Mouse (Mus musculus): ENCODE results near the gene Ddx19a. TPM values are rescaled to one million over a fixed set of nuclear protein-coding genes. Genes with fewer than 3 reads are reported as not detected.

Ddx19a gene
- 13.5 and 14.4 TPM in 2 replicates for polyA plus RNA-seq (2015; fragmentation: Nextera tagmentation; extraction: Ambion mirVana)

- Histone ChIP-seq H3K27me3 (no peaks in the 10 kb centered on the region), H3K27ac (peak within 1 kb of the TSS; percentile 76), H3K9ac (replicated peaks) (peak within 1 kb of the TSS; percentile 85), H3K4me1 (replicated peaks) (peaks cover 11% of the 10 kb centered on the region), H3K9me3 (no peaks in the 10 kb centered on the region), H3K36me3 (peaks cover 20% of the 10 kb centered on the region), H3K4me2 (replicated peaks) (peak within 1 kb of the TSS; percentile 84), H3K4me3 (replicated peaks) (peak within 1 kb of the TSS; percentile 93)
- 4% methylated on average over 58 of the region's 58 CpGs for WGBS
- ATAC-seq, result peak; percentile 98
Measured at GRCm38 (mm10) chr8:110997547-110998531, at the start of gene Ddx19a. Gene Ddx19a, minus strand, starts transcription at chr8:110997800.

DNA sequence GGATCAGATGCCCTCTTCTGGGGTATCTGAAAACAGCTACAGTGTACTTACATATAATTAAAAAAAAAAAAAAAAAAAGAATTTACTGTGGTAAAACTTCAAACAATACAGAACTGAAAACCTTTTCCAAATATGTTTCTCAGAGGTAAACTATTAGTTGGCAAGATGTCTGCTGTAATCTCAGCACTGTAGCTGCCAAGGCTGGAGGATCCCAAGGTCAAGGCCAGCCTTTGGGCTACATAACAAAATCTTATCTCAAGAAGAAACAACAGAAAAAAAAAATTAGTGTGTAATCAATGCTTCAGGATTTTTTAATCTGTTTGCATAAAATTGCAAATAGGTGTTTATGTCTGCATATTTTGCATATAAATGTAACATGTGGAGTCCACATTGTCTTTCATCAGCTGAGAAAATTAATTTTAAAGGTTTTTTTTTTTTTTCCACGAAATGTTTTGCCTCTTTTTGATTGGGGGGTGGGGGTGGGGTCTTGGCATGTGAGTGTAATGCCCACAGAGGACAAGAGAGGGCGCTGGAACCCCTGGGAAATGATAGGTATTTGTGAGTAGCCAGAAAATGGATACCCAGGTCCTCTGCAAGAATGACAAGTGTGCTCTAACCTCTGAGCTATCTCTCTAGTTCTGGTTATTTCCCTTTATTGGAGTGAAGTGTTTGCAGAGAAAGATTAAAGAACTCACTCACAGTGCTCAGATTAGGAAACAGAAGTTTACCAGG lies 46.6 kb upstream of the Ddx19a start:
- Histone ChIP-seq H3K4me2 (replicated peaks) (no peak overlapping the region), H3K27me3 (no peaks in the 10 kb centered on the region), H3K4me3 (replicated peaks) (no peak overlapping the region), H3K4me1 (replicated peaks) (no peaks in the 10 kb centered on the region), H3K9ac (replicated peaks) (no peak overlapping the region), H3K36me3 (peaks cover 99% of the 10 kb centered on the region), H3K9me3 (no peaks in the 10 kb centered on the region), H3K27ac (no peak overlapping the region)
- WGBS, result 59% methylated on average over 2 of the region's 2 CpGs
- ATAC-seq, result no peak

DNA sequence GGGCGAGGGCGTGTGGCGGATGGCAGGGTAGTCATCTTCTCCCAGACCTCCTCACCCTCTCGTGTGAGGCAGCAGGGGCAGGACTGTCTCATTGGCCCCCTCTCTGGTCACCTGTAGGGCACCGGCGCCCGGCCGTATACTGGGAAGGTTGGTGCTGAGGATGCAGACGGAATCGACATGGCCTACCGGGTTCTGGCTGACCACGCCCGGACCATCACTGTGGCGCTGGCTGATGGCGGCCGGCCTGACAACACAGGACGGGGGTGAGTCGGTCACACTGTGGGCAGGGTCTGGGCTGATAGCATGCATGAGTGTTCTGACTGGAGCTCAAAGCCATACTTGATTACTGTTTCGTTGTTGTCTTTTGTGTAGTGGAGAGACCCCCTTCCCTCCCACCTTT lies 44.9 kb upstream of the Ddx19a start:
- H3K27me3 ChIP-seq, result no peaks in the 10 kb centered on the region
- no peaks in the 10 kb centered on the region for H3K4me1 ChIP-seq (replicated peaks)
- peaks cover 96% of the 10 kb centered on the region for H3K36me3 ChIP-seq
- no peak overlapping the region for H3K4me2 ChIP-seq (replicated peaks)
- WGBS, result 96% methylated on average over 19 of the region's 19 CpGs
- H3K9me3 ChIP-seq, result no peaks in the 10 kb centered on the region
- no peak overlapping the region for H3K4me3 ChIP-seq (replicated peaks)
- ATAC-seq, result no peak
- H3K27ac ChIP-seq, result no peak overlapping the region
- no peak overlapping the region for H3K9ac ChIP-seq (replicated peaks)

- Histone ChIP-seq H3K4me2 (replicated peaks) (no peak overlapping the region), H3K9me3 (no peaks in the 10 kb centered on the region), H3K4me1 (replicated peaks) (peaks cover 19% of the 10 kb centered on the region), H3K27ac (no peak overlapping the region), H3K9ac (replicated peaks) (no peak overlapping the region), H3K4me3 (replicated peaks) (no peak overlapping the region), H3K36me3 (peaks cover 54% of the 10 kb centered on the region), H3K27me3 (peaks cover 4% of the 10 kb centered on the region; the same call in 1 of the 2 replicates)
- ATAC-seq, result no peak
- 96% methylated on average over 15 of the region's 15 CpGs for WGBS
Measured at GRCm38 (mm10) chr8:111036591-111036990, 39.0 kb upstream of the Ddx19a start.

- 0 out of 2 replicates have a peak, but pooled peaks have one; percentile 2 for ATAC-seq
Measured at GRCm38 (mm10) chr8:111034276-111034675, 36.7 kb upstream of the Ddx19a start.

GRCm38 (mm10) chr8:111033482-111034215 lies 36.0 kb upstream of the Ddx19a start:
- 6% methylated on average over 37 of the region's 37 CpGs for WGBS
- Histone ChIP-seq H3K27me3 (peaks cover 15% of the 10 kb centered on the region), H3K9ac (replicated peaks) (peak overlapping the region; percentile 86), H3K36me3 (peaks cover 26% of the 10 kb centered on the region), H3K27ac (peak overlapping the region; percentile 87), H3K4me1 (replicated peaks) (peaks cover 19% of the 10 kb centered on the region), H3K4me2 (replicated peaks) (peak overlapping the region; percentile 79), H3K4me3 (replicated peaks) (peak overlapping the region; percentile 76), H3K9me3 (no peaks in the 10 kb centered on the region)
- peak; percentile 99 for ATAC-seq

More at GRCm38 (mm10) chr8:111034276-111034675, 36.7 kb upstream of the Ddx19a start:
- peak overlapping the region; percentile 86 for H3K9ac ChIP-seq (replicated peaks)
- H3K36me3 ChIP-seq, result peaks cover 32% of the 10 kb centered on the region
- H3K4me3 ChIP-seq (replicated peaks), result peak overlapping the region; percentile 76
- peak overlapping the region; percentile 87 for H3K27ac ChIP-seq
- peaks cover 15% of the 10 kb centered on the region for H3K27me3 ChIP-seq
- H3K4me2 ChIP-seq (replicated peaks), result peak overlapping the region; percentile 79
- H3K9me3 ChIP-seq, result no peaks in the 10 kb centered on the region
- 22% methylated on average over 12 of the region's 12 CpGs for WGBS
- peaks cover 19% of the 10 kb centered on the region for H3K4me1 ChIP-seq (replicated peaks)

DNA sequence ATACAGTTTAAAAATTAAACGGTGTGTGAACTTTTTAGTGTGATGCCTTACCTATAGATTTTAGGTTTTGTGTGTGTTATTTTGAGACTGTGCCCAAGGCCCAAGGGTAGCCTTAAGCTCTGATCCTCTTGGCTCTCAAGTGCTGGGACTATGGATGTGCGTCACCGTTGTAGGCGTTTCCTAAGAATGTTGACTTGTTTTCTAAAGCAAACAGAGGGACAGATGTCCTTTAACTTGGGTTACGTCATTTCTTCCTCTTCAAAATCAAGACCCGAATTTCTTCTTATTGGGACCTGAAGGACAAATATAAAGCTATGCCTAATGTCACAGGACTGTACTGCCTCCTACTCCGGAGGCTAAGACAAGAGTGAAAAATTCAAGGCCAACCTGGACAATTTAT lies 35.3 kb upstream of the Ddx19a start, which contains the start of gene Aars:
Gene Aars, plus strand, starts transcription at position 229 of the 400 bp plus-strand sequence.
- ATAC-seq, result no peak
- WGBS, result 96% methylated on average over 7 of the region's 7 CpGs

DNA sequence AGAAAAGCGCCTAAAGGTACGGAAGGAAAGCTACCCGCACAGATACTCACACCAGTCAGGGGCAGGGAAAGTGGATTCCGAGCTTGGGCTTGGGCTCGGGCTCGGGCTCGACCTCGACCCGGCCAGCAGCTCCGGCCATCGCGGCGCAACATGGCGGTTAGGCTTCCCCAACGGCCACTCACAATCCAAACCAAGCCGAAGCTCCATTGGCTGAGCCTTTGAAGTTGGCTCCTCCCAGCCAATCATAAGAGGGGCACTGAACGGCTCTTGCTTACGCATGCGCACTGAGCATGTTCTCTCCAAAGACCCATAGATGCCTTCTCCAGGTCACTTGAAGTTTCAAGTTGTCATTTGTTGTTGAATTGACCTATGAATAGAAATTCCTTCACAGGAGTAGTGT lies 34.0 kb upstream of the Ddx19a start, which contains the start of gene Ddx19b:
Gene Ddx19b, minus strand, starts transcription at position 180 of the 400 bp plus-strand sequence.
- Histone ChIP-seq H3K9me3 (no peaks in the 10 kb centered on the region), H3K27me3 (peaks cover 15% of the 10 kb centered on the region), H3K4me3 (replicated peaks) (no peak within 1 kb of the TSS), H3K9ac (replicated peaks) (no peak within 1 kb of the TSS), H3K4me2 (replicated peaks) (no peak within 1 kb of the TSS), H3K36me3 (peaks cover 8% of the 10 kb centered on the region), H3K4me1 (replicated peaks) (peaks cover 30% of the 10 kb centered on the region), H3K27ac (no peak within 1 kb of the TSS)
- no peak for ATAC-seq
- 96% methylated on average over 19 of the region's 19 CpGs for WGBS

More for the DNA sequence above, 35.3 kb upstream of the Ddx19a start, which contains the start of gene Aars:
- peaks cover 15% of the 10 kb centered on the region for H3K27me3 ChIP-seq
- H3K36me3 ChIP-seq, result peaks cover 20% of the 10 kb centered on the region
- peaks cover 24% of the 10 kb centered on the region for H3K4me1 ChIP-seq (replicated peaks)
- H3K9ac ChIP-seq (replicated peaks), result peak within 1 kb of the TSS; percentile 86
- H3K9me3 ChIP-seq, result no peaks in the 10 kb centered on the region
- H3K4me2 ChIP-seq (replicated peaks), result peak within 1 kb of the TSS; percentile 79
- H3K27ac ChIP-seq, result peak within 1 kb of the TSS; percentile 87
- peak within 1 kb of the TSS; percentile 76 for H3K4me3 ChIP-seq (replicated peaks)

GRCm38 (mm10) chr8:111030045-111030444 lies 32.4 kb upstream of the Ddx19a start:
- H3K27ac ChIP-seq, result no peak overlapping the region
- H3K27me3 ChIP-seq, result peaks cover 15% of the 10 kb centered on the region
- H3K9me3 ChIP-seq, result no peaks in the 10 kb centered on the region
- ATAC-seq, result no peak
- no peaks in the 10 kb centered on the region for H3K36me3 ChIP-seq
- H3K4me3 ChIP-seq (replicated peaks), result no peak overlapping the region
- H3K4me2 ChIP-seq (replicated peaks), result no peak overlapping the region
- H3K9ac ChIP-seq (replicated peaks), result no peak overlapping the region
- WGBS, result 84% methylated on average over 6 of the region's 6 CpGs
- H3K4me1 ChIP-seq (replicated peaks), result peaks cover 20% of the 10 kb centered on the region

DNA sequence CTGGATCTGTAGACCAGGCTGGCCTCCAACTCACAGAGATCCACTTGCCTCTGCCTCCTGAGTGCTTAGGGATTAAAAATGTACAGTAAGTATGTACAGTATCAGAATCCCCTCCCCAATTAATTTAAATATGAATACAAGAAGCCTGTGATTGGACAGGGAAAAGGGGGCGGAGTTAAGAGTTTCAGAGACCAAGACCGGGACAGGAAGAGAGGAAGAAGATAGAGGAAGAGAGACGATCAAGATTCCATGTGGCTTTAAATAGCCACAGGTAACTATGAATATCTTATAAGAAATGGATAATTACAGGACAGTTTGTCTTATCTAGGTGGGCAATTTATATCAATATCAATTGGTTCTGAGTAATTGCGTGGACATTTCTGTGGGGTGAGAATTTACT lies 32.0 kb upstream of the Ddx19a start:
- peaks cover 15% of the 10 kb centered on the region for H3K27me3 ChIP-seq
- no peak for ATAC-seq
- H3K36me3 ChIP-seq, result no peaks in the 10 kb centered on the region
- no peak overlapping the region for H3K4me2 ChIP-seq (replicated peaks)
- H3K9ac ChIP-seq (replicated peaks), result no peak overlapping the region
- no peak overlapping the region for H3K4me3 ChIP-seq (replicated peaks)
- no peaks in the 10 kb centered on the region for H3K9me3 ChIP-seq
- 63% methylated on average over 4 of the region's 4 CpGs for WGBS
- no peak overlapping the region for H3K27ac ChIP-seq
- H3K4me1 ChIP-seq (replicated peaks), result peaks cover 15% of the 10 kb centered on the region

DNA sequence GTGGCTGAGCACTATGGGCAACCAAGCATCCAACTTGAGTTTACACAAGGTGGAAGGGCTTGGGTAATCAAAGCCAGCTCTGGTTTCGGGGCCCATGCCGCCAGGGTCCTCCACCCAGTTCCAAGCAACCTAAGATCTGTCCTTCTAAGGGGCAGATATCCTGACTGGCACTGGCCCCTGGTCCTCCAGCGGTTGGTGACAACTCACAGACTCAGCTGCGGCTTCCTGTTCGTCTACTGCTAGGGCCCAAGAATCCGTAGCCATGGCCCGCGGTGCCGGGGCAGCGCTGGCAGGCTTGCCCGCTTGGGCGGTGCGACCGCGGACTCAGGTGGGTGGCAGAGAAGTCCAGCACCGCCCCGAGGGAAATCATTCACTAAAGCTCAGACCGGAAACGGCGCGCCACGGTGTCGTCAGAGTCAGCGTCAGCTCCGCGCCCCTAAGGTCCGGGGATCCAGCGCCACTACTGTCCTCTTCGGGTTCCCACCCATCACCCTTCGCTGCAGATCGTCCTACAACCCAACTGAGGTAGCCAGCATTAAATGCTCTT lies 29.9 kb upstream of the Ddx19a start:
- H3K9me3 ChIP-seq, result no peaks in the 10 kb centered on the region
- peaks cover 11% of the 10 kb centered on the region for H3K4me1 ChIP-seq (replicated peaks)
- WGBS, result under 1% methylated on average over 31 of the region's 31 CpGs
- peak overlapping the region; percentile 89 for H3K4me3 ChIP-seq (replicated peaks)
- ATAC-seq, result peak; percentile 95
- peak overlapping the region; percentile 89 for H3K9ac ChIP-seq (replicated peaks)
- peak overlapping the region; percentile 57 for H3K27ac ChIP-seq
- peaks cover 15% of the 10 kb centered on the region for H3K27me3 ChIP-seq
- H3K36me3 ChIP-seq, result no peaks in the 10 kb centered on the region
- peak overlapping the region; percentile 84 for H3K4me2 ChIP-seq (replicated peaks)

Data from midbrain, embryonic 13.5 days (tissue).